Mouse (Mus musculus) adrenal gland, postnatal 25 days (tissue): ENCODE measurements at regions not wholly inside any gene's neighbourhood (a gene's known extent, or its start where the extent isn't known, plus 50 kb on each side); places are given as distances from the start of the nearest gene placed in this dataset.

Experiments
- DNase-seq: peaks from one replicate; pipeline ENCODE4 v3.0.0; 2021; ENCODE audit warnings: mixed read lengths

DNA sequence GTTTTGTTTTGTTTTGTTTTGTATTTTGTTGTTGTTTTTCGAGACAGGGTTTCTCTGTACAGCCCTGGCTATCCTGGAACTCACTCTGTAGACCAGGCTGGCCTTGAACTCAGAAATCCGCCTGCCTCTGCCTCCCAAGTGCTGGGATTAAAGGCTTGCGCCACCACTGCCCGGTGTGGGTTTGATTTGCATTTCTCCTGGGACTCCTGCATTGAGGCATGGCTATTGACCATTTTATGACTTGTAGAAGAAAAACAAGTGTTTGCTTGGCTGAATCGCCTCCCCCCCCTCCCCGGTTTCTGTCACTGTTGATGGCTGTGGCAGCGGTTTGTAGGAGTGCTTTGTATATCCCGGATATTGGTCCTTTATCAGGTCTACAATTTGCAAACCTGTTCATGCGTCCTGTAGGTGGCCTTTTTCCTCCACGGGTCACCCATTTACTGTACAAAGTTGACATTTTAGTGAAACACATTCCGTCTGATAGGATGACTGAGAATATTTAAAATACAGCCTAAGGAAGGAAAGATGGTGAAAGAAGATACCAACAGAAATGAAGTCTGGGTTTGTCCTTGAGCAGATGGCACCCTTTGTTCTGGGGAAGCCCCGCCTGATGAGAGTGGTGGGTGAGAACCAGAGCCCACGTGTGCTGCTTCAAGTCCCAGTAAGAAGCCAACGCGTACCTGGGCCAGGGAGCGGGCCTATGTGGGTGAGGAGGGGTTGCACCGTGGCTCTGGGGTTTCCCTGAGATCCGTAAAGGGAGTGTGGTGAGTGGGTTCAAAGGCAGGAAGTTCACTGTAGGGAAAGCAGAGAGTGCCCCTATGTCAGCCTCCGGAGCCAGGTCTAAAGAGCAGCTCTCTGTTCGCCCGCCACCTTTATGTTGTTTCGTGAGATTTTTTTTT lies 52.6 kb upstream of the Smndc1 start:
- DNase-seq, result no peak

DNA sequence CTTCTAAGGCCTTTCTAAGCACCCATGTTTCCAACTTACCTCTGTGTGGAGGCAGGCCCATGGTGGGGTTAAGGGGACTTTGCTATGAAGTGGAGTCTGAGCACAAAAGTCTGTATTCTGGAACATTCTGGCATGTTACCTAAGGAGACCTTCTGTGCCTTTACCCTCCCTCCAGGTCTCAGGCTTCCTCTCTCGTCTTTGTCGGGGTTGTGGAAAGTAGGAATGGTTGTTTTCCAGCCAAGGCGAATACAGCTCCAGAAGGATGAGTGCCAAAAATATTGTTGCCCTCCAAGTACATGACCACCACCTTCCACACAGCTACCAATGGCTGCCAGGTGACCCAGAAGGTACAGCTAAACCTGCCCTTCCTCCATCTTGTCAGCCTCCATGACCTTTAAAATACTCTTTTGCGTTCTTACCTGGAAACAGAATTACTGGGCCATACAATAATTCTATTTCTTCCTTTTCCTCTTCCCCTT lies 51.8 kb upstream of the Smndc1 start:
- no peak for DNase-seq

DNA sequence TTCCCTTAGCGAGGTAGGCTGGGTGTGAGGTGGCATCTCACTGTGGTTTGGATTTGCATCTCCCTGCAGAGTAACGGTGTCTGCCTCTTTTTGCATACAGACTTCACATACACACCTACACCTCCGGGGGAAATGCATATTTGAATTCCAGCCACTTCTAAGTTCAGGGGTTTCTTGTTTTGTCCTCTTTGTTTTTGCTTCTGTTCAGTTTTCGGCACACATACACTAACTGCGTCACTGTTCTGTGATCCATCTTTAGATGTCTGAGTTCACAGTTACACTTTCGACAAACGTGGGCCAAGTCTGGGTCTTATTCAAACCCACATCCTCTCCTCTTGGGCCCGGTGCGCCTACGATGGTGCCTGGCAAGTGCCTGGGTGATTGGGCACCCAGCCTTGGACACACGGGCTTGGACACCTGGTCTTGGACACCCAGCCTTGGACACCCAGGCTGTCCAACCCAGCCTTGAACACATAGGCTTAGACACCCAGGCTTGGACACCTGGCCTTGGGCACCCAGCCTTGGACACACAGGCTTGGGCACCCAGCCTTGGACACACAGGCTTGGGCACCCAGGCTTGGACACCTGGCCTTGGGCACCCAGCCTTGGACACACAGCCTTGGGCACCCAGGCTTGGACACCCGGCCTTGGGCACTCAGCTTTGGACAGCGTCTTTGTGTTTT lies 51.2 kb upstream of the Smndc1 start:
- no peak for DNase-seq

DNA sequence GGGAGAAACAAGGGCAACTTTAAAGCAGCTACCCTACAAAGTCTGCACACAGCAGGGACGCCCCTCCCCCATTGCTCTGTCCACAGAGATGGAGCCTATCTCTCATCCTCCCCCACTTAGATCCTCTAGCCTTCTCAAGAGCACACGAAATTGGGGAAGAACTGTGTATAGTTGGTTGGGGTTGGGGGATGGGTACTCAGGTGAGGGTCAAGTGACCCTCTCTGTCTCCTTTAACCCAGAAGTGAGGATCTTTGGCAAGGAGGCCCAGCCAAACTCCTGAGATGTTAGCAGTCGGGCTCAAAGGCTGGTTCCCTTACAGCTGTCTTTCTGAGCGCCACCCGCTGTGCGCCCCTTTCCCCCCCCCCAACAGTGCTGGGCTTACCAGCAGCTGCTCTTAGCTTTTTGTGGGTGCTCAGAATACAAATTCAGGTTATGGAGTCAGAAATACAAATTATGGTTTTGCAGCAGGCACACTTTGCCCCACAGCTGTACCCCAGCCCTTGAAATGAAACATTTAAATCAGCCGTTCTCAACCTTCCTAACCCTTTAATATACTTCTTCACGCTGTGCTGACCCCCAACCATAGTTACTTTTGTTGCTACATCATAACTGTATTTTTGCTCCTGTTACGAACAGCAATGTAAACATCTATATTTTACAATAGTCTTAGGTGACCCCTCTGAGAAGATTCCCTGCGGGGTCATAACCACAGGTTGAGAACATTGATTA lies 50.1 kb upstream of the Smndc1 start:
- DNase-seq, result no peak
